Mouse (Mus musculus): Measurements from ENCODE around the gene Wwox.

The Wwox gene

DNA sequence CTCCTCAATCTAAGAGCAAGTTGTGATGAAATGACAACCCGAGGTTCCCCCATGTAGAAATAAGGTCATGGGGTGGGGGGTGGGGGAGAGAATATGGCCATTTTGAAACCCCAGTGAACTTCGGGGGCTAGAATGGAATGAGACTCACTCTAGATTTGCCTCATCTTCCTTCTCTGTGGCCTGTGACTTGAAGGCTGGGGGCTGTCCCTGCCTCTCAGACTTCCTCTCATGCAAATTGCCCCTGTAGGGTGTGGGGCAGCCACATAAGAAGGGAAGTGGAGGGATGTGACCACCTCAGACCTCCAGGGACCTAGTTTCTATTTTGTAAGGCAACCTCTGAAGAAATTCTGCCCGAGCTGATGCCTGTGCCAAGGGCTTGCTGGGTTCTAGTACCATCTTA, 958.5 kb downstream of the Wwox start:
- peak; percentile 11 for DNase-seq

DNA sequence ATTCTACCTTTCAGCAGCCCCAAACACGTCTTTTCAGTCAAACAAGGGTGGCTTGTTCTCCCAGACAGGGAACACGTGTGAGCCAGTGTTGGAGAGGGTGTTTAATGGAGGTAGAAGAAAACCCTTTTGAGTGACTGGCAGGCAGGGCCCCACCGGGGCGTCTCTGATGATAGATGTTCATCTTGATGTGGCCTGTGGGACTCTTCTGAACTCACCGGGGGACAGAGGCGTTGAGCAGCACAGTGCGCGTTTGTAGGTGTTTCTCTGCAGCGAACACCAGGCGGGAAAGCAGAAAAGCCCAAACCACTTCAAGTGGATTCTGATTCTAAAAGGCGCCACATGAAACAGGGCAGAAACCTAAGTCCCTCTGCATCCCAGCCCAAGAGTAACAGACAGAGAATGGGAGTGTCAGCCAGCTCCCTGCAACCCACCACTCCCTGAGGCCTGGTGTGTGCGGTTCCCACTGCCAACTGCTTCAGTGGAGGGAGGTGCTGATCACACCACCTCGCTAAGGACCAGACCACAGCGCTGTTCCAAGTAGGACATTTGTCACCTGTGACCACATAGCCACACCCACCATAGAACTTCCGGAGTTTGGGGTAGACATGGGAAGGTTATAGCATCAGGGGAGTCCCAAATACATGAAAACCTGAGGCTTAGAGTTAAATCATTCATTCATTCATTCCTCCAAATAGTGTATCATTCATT, 960.7 kb downstream of the Wwox start:
- no peak for DNase-seq
